Mouse (Mus musculus): ENCODE measurements around the gene Btla. TPM values are rescaled to one million over a fixed set of nuclear protein-coding genes. Genes with fewer than 3 reads are reported as not detected.

The Btla gene
- 0.22 and 0.30 TPM in 2 replicates for polyA plus RNA-seq (2015; fragmentation: Nextera tagmentation; extraction: Ambion mirVana)

DNA sequence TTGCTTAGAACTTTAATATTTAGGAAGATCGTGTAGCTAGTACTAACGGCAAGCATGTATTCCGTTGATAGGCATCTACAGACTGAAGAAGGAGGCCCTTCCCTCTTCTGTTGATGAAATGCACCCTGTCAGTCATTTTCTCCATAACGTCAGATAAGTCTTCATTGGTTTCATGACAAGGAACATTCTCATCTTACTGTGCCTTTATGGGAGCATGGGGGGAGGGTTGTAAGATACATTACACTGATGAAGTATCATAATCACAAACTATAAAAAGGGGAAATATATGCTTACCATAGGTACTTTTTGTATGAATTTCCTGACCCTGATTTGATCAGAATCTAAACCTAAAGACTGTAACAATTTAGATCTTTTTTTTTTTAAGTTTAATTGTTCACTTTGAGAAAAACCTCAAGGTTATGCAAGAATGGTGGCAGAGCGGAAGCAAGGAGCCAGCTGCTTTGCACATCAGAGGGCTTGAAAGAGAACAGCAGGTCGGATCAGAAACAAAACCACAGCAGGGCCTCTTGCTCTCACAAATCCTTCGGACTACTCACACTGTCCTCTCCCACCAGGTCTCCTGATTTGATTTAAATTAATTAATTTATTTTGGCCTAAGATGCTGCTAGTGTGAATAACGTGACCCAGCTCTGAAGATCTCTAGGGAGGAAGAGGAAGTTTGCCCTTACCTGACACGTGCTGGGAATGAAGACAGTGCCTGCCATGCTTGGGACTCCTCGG is at the start of gene Btla:
TSS of gene Btla (plus strand) at position 668 of the 741 bp plus-strand sequence.
- no peak within 1 kb of the TSS for H3K4me2 ChIP-seq (ENCODE audit: low read depth, low read length)
- no peak within 1 kb of the TSS for H3K9ac ChIP-seq (ENCODE audit: low read length)
- no peaks in the 10 kb centered on the region for H3K27me3 ChIP-seq (ENCODE audit: control insufficient read depth, insufficient read depth, low read length)
- no peaks in the 10 kb centered on the region for H3K9me3 ChIP-seq (replicated peaks; ENCODE audit: control insufficient read depth, low read length)
- ATAC-seq (ENCODE audit: insufficient read depth, low FRiP score) = no peak
- H3K27ac ChIP-seq (ENCODE audit: low read length) = no peak within 1 kb of the TSS
- WGBS = 53% methylated on average over 10 of the region's 10 CpGs
- no peak within 1 kb of the TSS for H3K4me3 ChIP-seq (replicated peaks; ENCODE audit: low read length)
- H3K4me1 ChIP-seq (ENCODE audit: control insufficient read depth, insufficient read depth, low read length) = no peaks in the 10 kb centered on the region
- no peaks in the 10 kb centered on the region for H3K36me3 ChIP-seq (ENCODE audit: control insufficient read depth, insufficient read depth, low read length)

DNA sequence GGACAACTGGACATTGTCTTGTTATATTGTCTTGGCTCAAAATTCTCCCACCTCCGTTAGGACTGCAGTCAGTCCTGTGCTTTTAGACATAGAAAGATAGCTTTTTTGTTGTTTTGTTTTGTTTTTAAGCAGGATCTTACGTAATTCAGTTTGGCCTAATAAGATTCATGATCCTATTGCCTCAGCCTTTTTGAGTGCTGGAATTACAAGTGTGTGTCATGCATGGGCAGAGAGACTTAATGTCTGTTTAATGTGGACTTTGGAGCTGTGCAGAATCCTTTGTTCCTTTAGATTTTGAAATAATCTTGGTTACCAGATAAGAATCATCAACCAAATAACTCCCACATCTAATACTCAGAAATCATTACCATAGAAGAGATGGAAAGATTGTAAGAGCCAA is 45.6 kb upstream of the Btla start:
- no peak for ATAC-seq (ENCODE audit: insufficient read depth, low FRiP score)
- no peak overlapping the region for H3K9ac ChIP-seq (ENCODE audit: low read length)
- no peak overlapping the region for H3K27ac ChIP-seq (ENCODE audit: low read length)
- no peaks in the 10 kb centered on the region for H3K4me1 ChIP-seq (ENCODE audit: control insufficient read depth, insufficient read depth, low read length)
- peaks cover 3% of the 10 kb centered on the region for H3K36me3 ChIP-seq (ENCODE audit: control insufficient read depth, insufficient read depth, low read length)
- H3K27me3 ChIP-seq (ENCODE audit: control insufficient read depth, insufficient read depth, low read length) = no peaks in the 10 kb centered on the region
- H3K4me3 ChIP-seq (replicated peaks; ENCODE audit: low read length) = no peak overlapping the region
- WGBS = 84% methylated on average over 2 of the region's 2 CpGs
- H3K9me3 ChIP-seq (replicated peaks; ENCODE audit: control insufficient read depth, low read length) = no peaks in the 10 kb centered on the region
- H3K4me2 ChIP-seq (ENCODE audit: low read depth, low read length) = no peak overlapping the region

DNA sequence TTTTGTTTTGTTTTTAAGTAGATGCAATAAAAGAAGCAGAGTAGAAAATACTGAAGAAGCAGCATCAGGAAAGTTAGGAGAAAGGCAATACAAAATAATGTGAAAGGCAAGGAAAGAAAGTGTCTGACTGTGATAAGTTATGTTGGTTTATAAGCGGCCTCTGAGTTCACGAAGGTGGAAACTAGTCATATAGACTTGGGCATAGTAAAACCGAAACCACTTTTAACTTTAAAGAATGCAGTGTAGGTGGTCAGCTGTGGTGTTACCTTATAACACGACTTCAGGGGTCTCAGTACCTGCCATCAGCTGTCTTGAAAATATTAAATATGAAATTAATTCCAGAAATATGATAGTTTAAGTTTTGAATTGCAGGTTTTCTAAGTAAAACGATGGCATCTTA is 42.3 kb upstream of the Btla start:
- Histone ChIP-seq H3K9me3 (replicated peaks; ENCODE audit: control insufficient read depth, low read length) (no peaks in the 10 kb centered on the region), H3K4me1 (ENCODE audit: control insufficient read depth, insufficient read depth, low read length) (no peaks in the 10 kb centered on the region), H3K36me3 (ENCODE audit: control insufficient read depth, insufficient read depth, low read length) (peaks cover 5% of the 10 kb centered on the region), H3K9ac (ENCODE audit: low read length) (no peak overlapping the region), H3K27me3 (ENCODE audit: control insufficient read depth, insufficient read depth, low read length) (no peaks in the 10 kb centered on the region), H3K4me2 (ENCODE audit: low read depth, low read length) (no peak overlapping the region), H3K4me3 (replicated peaks; ENCODE audit: low read length) (no peak overlapping the region), H3K27ac (ENCODE audit: low read length) (no peak overlapping the region)
- 85% methylated on average over 5 of the region's 5 CpGs for WGBS
- ATAC-seq (ENCODE audit: insufficient read depth, low FRiP score) = no peak

DNA sequence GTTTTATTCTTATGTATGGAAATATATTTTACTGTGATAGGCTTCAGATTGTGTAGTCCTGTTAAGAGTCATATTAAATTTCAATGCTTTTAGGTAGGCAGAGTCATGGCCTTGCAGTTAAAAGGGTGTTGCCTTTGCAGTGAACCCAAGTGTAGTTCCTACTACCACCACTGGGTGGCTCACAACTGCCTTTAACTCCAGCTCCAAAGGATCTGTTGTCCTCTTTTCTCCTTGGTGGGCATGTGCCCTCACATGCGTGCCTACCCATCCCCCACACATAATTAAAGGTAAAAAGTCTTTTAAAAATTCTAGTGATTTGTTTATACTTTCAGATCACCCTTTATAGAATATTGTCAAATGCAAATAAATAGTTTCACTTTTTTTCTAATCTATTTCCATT is 31.5 kb upstream of the Btla start:
- Histone ChIP-seq H3K4me1 (ENCODE audit: control insufficient read depth, insufficient read depth, low read length) (no peaks in the 10 kb centered on the region), H3K4me3 (replicated peaks; ENCODE audit: low read length) (no peak overlapping the region), H3K9ac (ENCODE audit: low read length) (no peak overlapping the region), H3K36me3 (ENCODE audit: control insufficient read depth, insufficient read depth, low read length) (peaks cover 4% of the 10 kb centered on the region; the same call in 1 of the 2 replicates), H3K27me3 (ENCODE audit: control insufficient read depth, insufficient read depth, low read length) (no peaks in the 10 kb centered on the region), H3K9me3 (replicated peaks; ENCODE audit: control insufficient read depth, low read length) (no peaks in the 10 kb centered on the region), H3K27ac (ENCODE audit: low read length) (no peak overlapping the region), H3K4me2 (ENCODE audit: low read depth, low read length) (no peak overlapping the region)
- ATAC-seq (ENCODE audit: insufficient read depth, low FRiP score) = no peak
- WGBS = 7% methylated on average over 1 of the region's 1 CpGs

DNA sequence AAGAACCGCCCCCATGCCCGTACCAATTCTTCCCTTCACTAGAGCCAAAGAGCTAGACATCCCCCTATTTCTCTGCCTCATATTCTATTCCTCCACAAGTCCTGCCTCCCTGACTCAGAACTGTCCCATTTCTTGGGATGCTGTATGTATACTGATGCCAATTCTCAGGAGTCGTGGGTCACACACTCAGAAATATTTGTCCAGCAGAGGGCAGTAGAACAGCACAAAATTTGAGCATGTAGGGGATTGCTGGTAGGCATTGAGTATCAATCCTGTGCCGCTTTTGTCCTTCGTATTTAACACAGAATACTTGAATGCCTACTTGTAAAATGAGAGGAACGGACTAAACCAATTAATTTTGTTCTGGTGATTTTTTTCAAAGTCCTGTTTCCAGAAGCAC is 27.3 kb upstream of the Btla start:
- WGBS = 35% methylated on average over 6 of the region's 6 CpGs
- Histone ChIP-seq H3K9me3 (replicated peaks; ENCODE audit: control insufficient read depth, low read length) (no peaks in the 10 kb centered on the region), H3K36me3 (ENCODE audit: control insufficient read depth, insufficient read depth, low read length) (no peaks in the 10 kb centered on the region), H3K9ac (ENCODE audit: low read length) (no peak overlapping the region), H3K27ac (ENCODE audit: low read length) (no peak overlapping the region), H3K4me1 (ENCODE audit: control insufficient read depth, insufficient read depth, low read length) (no peaks in the 10 kb centered on the region), H3K4me3 (replicated peaks; ENCODE audit: low read length) (no peak overlapping the region), H3K27me3 (ENCODE audit: control insufficient read depth, insufficient read depth, low read length) (no peaks in the 10 kb centered on the region), H3K4me2 (ENCODE audit: low read depth, low read length) (no peak overlapping the region)
- ATAC-seq (ENCODE audit: insufficient read depth, low FRiP score) = no peak

DNA sequence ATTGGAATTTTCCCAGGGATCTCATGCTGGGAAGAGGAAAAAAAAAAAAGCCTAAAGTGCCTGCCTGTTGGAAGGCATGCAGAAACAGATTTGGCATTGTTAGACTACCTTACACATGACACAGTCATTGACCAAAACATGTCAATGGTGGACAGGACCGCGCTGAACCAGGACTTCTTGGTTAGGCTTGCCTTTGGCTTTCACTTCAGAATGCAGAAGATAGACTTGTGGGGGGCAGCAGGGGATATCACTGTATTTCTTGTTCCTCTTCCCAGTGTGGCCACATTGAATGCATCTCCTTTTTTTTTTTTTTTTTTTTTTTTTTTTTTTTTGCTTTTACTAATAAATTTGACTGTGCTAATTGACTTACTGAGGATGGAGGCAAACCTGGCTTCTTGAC is 22.7 kb upstream of the Btla start:
- no peaks in the 10 kb centered on the region for H3K27me3 ChIP-seq (ENCODE audit: control insufficient read depth, insufficient read depth, low read length)
- no peaks in the 10 kb centered on the region for H3K4me1 ChIP-seq (ENCODE audit: control insufficient read depth, insufficient read depth, low read length)
- no peak overlapping the region for H3K27ac ChIP-seq (ENCODE audit: low read length)
- no peak for ATAC-seq (ENCODE audit: insufficient read depth, low FRiP score)
- no peaks in the 10 kb centered on the region for H3K36me3 ChIP-seq (ENCODE audit: control insufficient read depth, insufficient read depth, low read length)
- H3K9ac ChIP-seq (ENCODE audit: low read length) = no peak overlapping the region
- no peak overlapping the region for H3K4me3 ChIP-seq (replicated peaks; ENCODE audit: low read length)
- 97% methylated on average over 2 of the region's 2 CpGs for WGBS
- H3K4me2 ChIP-seq (ENCODE audit: low read depth, low read length) = no peak overlapping the region
- H3K9me3 ChIP-seq (replicated peaks; ENCODE audit: control insufficient read depth, low read length) = no peaks in the 10 kb centered on the region

DNA sequence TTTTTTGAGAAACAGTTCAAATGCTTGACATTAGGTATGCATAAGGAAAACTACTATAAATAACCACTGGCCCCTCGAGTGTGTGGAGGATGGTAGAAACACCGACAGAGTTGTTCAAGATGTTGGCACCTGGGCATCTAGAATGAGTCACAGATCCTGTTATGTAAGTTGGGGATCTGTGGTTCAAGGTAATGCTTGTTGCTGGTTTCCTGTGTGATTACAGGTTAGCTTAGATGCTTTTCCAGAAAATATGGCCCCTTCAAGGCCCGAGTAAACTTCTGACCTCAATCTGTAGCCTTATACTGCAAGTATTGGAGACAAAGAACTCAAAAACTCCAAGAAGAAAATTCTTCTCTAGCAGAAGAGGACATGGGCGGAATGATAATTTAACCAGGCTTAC is 19.7 kb upstream of the Btla start:
- Histone ChIP-seq H3K4me1 (ENCODE audit: control insufficient read depth, insufficient read depth, low read length) (no peaks in the 10 kb centered on the region), H3K4me3 (replicated peaks; ENCODE audit: low read length) (no peak overlapping the region), H3K27ac (ENCODE audit: low read length) (no peak overlapping the region), H3K4me2 (ENCODE audit: low read depth, low read length) (no peak overlapping the region), H3K9ac (ENCODE audit: low read length) (no peak overlapping the region), H3K9me3 (replicated peaks; ENCODE audit: control insufficient read depth, low read length) (no peaks in the 10 kb centered on the region), H3K36me3 (ENCODE audit: control insufficient read depth, insufficient read depth, low read length) (no peaks in the 10 kb centered on the region), H3K27me3 (ENCODE audit: control insufficient read depth, insufficient read depth, low read length) (no peaks in the 10 kb centered on the region)
- no peak for ATAC-seq (ENCODE audit: insufficient read depth, low FRiP score)
- WGBS = 74% methylated on average over 4 of the region's 4 CpGs

DNA sequence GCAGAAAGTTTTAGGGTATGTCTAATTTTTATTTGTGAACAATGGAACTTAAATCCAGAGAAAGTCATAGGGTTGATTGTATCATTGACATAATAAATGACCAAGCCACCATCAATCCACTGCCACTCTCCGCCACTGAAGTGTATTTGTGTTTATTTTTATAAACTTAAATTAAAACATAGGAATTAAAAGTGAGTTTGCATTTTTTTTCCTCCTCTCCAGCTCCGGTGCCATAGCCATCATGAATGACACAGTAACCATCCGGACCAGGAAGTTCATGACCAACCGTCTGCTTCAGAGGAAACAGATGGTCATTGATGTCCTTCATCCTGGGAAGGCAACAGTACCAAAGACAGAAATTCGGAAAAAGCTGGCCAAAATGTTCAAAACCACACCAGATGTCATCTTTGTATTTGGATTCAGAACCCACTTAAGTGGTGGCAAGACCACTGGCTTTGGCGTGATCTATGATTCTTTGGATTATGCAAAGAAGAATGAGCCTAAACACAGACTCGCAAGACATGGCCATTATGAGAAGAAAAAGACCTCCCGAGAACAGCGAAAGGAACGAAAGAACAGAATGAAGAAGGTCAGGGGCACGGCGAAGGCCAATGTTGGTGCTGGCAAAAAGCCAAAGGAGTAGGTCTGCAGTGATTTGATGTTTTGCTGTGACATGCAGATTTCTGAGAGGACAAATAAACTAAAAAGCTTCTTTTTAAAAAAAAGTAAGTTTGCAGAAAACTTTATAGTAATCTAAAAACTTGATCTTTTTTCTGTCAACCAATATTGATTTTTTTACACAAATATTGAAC is 19.1 kb upstream of the Btla start:
- no peaks in the 10 kb centered on the region for H3K9me3 ChIP-seq (replicated peaks; ENCODE audit: control insufficient read depth, low read length)
- H3K4me1 ChIP-seq (ENCODE audit: control insufficient read depth, insufficient read depth, low read length) = no peaks in the 10 kb centered on the region
- H3K27ac ChIP-seq (ENCODE audit: low read length) = no peak overlapping the region
- no peaks in the 10 kb centered on the region for H3K27me3 ChIP-seq (ENCODE audit: control insufficient read depth, insufficient read depth, low read length)
- no peak for ATAC-seq (ENCODE audit: insufficient read depth, low FRiP score)
- no peak overlapping the region for H3K9ac ChIP-seq (ENCODE audit: low read length)
- H3K36me3 ChIP-seq (ENCODE audit: control insufficient read depth, insufficient read depth, low read length) = no peaks in the 10 kb centered on the region
- no peak overlapping the region for H3K4me3 ChIP-seq (replicated peaks; ENCODE audit: low read length)
- WGBS = 72% methylated on average over 12 of the region's 12 CpGs
- H3K4me2 ChIP-seq (ENCODE audit: low read depth, low read length) = no peak overlapping the region

DNA sequence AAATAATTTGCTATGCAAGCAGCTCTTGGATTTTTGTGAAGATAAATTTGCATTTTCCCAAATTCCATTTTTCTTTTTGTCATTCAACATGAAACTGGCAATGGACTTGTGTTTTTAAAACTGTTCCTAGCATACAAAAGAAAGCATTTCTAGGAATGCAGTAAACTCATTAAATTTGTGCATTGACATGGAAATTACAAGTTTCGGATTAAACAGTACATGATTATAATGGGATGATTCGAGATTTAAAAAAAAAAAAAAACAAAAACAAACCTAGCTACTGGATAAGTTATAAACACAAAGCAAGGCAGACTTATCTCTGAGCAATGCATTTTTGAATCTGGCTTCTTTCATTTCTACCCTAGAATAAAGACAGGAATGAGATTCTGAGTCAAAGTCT is 2.1 kb upstream of the Btla start:
- WGBS = 73% methylated on average over 2 of the region's 2 CpGs
- no peak for ATAC-seq (ENCODE audit: insufficient read depth, low FRiP score)
- H3K9me3 ChIP-seq (replicated peaks; ENCODE audit: control insufficient read depth, low read length) = no peaks in the 10 kb centered on the region

More for the DNA sequence above, 2.1 kb upstream of the Btla start:
- H3K9ac ChIP-seq (ENCODE audit: low read length) = no peak overlapping the region
- no peaks in the 10 kb centered on the region for H3K27me3 ChIP-seq (ENCODE audit: control insufficient read depth, insufficient read depth, low read length)
- no peaks in the 10 kb centered on the region for H3K36me3 ChIP-seq (ENCODE audit: control insufficient read depth, insufficient read depth, low read length)
- H3K4me2 ChIP-seq (ENCODE audit: low read depth, low read length) = no peak overlapping the region
- no peak overlapping the region for H3K27ac ChIP-seq (ENCODE audit: low read length)
- H3K4me1 ChIP-seq (ENCODE audit: control insufficient read depth, insufficient read depth, low read length) = no peaks in the 10 kb centered on the region
- H3K4me3 ChIP-seq (replicated peaks; ENCODE audit: low read length) = no peak overlapping the region
